Mouse (Mus musculus): ENCODE measurements around the gene Lipc. TPM values are rescaled to one million over a fixed set of nuclear protein-coding genes. Genes with fewer than 3 reads are reported as not detected.
A peak's percentile ranks its signal among the peaks of the same experiment; 100 is the strongest.
"Not testable (repeated sequence)": the region's sequence is repeated elsewhere in the genome, so short reads cannot be mapped to it uniquely, and the experiment has no call there.

Gene Lipc
- polyA plus RNA-seq, 1 experiment from 2014 or later: 0.35 TPM

GRCm38 (mm10) chr9:70853081-70853480 is 98.9 kb downstream of the Lipc start:
- H3K4me1 ChIP-seq: peaks cover 12% of the 10 kb centered on the region
- not testable (repeated sequence) for H3K36me3 ChIP-seq; H3K27ac ChIP-seq (replicated peaks); H3K9me3 ChIP-seq (replicated peaks); H3K9ac ChIP-seq (replicated peaks); ATAC-seq (ENCODE audit: low FRiP score); H3K4me2 ChIP-seq; H3K27me3 ChIP-seq (replicated peaks); H3K4me3 ChIP-seq (replicated peaks)
- 94% methylated on average over 15 of the region's 15 CpGs for WGBS

- Histone ChIP-seq H3K36me3 (no peaks in the 10 kb centered on the region), H3K27ac (replicated peaks) (peak overlapping the region; percentile 41; the same call in 1 of the 2 replicates), H3K4me3 (replicated peaks) (no peak overlapping the region), H3K4me1 (peaks cover 15% of the 10 kb centered on the region), H3K9me3 (replicated peaks) (no peaks in the 10 kb centered on the region), H3K4me2 (no peak overlapping the region), H3K27me3 (replicated peaks) (no peaks in the 10 kb centered on the region), H3K9ac (replicated peaks) (no peak overlapping the region)
- 54% methylated on average over 3 of the region's 3 CpGs for WGBS
- ATAC-seq (ENCODE audit: low FRiP score): peak; percentile 79
Observed at GRCm38 (mm10) chr9:70851533-70851932, 100.5 kb downstream of the Lipc start.

- H3K36me3 ChIP-seq: no peaks in the 10 kb centered on the region
- H3K9me3 ChIP-seq (replicated peaks): no peaks in the 10 kb centered on the region
- no peak overlapping the region for H3K4me2 ChIP-seq
- 71% methylated on average over 10 of the region's 10 CpGs for WGBS
- no peak for ATAC-seq (ENCODE audit: low FRiP score)
- H3K9ac ChIP-seq (replicated peaks): no peak overlapping the region
- H3K27ac ChIP-seq (replicated peaks): no peak overlapping the region
- no peaks in the 10 kb centered on the region for H3K27me3 ChIP-seq (replicated peaks)
- H3K4me3 ChIP-seq (replicated peaks): no peak overlapping the region
- H3K4me1 ChIP-seq: peaks cover 15% of the 10 kb centered on the region
Observed at GRCm38 (mm10) chr9:70848135-70848770, 103.8 kb downstream of the Lipc start.

GRCm38 (mm10) chr9:70847627-70848051 is 104.4 kb downstream of the Lipc start:
- Histone ChIP-seq H3K4me1 (peaks cover 15% of the 10 kb centered on the region), H3K4me2 (no peak overlapping the region; the same call in 1 of the 2 replicates), H3K27ac (replicated peaks) (peak overlapping the region; percentile 60), H3K4me3 (replicated peaks) (no peak overlapping the region), H3K27me3 (replicated peaks) (no peaks in the 10 kb centered on the region), H3K36me3 (no peaks in the 10 kb centered on the region), H3K9me3 (replicated peaks) (no peaks in the 10 kb centered on the region), H3K9ac (replicated peaks) (no peak overlapping the region)
- ATAC-seq (ENCODE audit: low FRiP score): no peak
- WGBS: 44% methylated on average over 8 of the region's 8 CpGs

- no peak for ATAC-seq (ENCODE audit: low FRiP score)
- Histone ChIP-seq H3K4me1 (peaks cover 13% of the 10 kb centered on the region; the same call in 1 of the 2 replicates), H3K4me3 (replicated peaks) (no peak overlapping the region), H3K36me3 (no peaks in the 10 kb centered on the region), H3K9ac (replicated peaks) (no peak overlapping the region), H3K27ac (replicated peaks) (no peak overlapping the region), H3K9me3 (replicated peaks) (no peaks in the 10 kb centered on the region), H3K27me3 (replicated peaks) (no peaks in the 10 kb centered on the region), H3K4me2 (no peak overlapping the region)
- WGBS: 92% methylated on average over 4 of the region's 4 CpGs
Observed at GRCm38 (mm10) chr9:70843270-70843669, 108.8 kb downstream of the Lipc start.

- peaks cover 9% of the 10 kb centered on the region; the same call in 1 of the 2 replicates for H3K4me1 ChIP-seq
- no peak overlapping the region for H3K9ac ChIP-seq (replicated peaks)
- no peaks in the 10 kb centered on the region for H3K9me3 ChIP-seq (replicated peaks)
- 95% methylated on average over 5 of the region's 6 CpGs for WGBS
- no peak overlapping the region for H3K4me2 ChIP-seq
- H3K27me3 ChIP-seq (replicated peaks): no peaks in the 10 kb centered on the region
- no peak for ATAC-seq (ENCODE audit: low FRiP score)
- no peak overlapping the region for H3K27ac ChIP-seq (replicated peaks)
- no peak overlapping the region for H3K4me3 ChIP-seq (replicated peaks)
- H3K36me3 ChIP-seq: no peaks in the 10 kb centered on the region
Observed at GRCm38 (mm10) chr9:70842300-70842941, 109.6 kb downstream of the Lipc start.

GRCm38 (mm10) chr9:70841426-70842215 is 110.4 kb downstream of the Lipc start:
- H3K4me2 ChIP-seq: no peak overlapping the region
- 0 out of 2 replicates have a peak overlapping the region, but pooled peaks have one; percentile 70 for H3K27ac ChIP-seq (replicated peaks)
- H3K27me3 ChIP-seq (replicated peaks): no peaks in the 10 kb centered on the region
- no peaks in the 10 kb centered on the region for H3K9me3 ChIP-seq (replicated peaks)
- WGBS: 89% methylated on average over 8 of the region's 8 CpGs
- H3K4me1 ChIP-seq: peaks cover 9% of the 10 kb centered on the region; the same call in 1 of the 2 replicates
- no peaks in the 10 kb centered on the region for H3K36me3 ChIP-seq
- H3K4me3 ChIP-seq (replicated peaks): no peak overlapping the region
- ATAC-seq (ENCODE audit: low FRiP score): no peak
- H3K9ac ChIP-seq (replicated peaks): no peak overlapping the region

GRCm38 (mm10) chr9:70840861-70841341 is 111.1 kb downstream of the Lipc start:
- H3K36me3 ChIP-seq: no peaks in the 10 kb centered on the region
- no peak overlapping the region for H3K4me2 ChIP-seq
- 51% methylated on average over 6 of the region's 6 CpGs for WGBS
- no peak overlapping the region for H3K4me3 ChIP-seq (replicated peaks)
- peaks cover 9% of the 10 kb centered on the region; the same call in 1 of the 2 replicates for H3K4me1 ChIP-seq
- no peaks in the 10 kb centered on the region for H3K27me3 ChIP-seq (replicated peaks)
- ATAC-seq (ENCODE audit: low FRiP score): no peak
- peak overlapping the region; percentile 70 for H3K27ac ChIP-seq (replicated peaks)
- H3K9ac ChIP-seq (replicated peaks): no peak overlapping the region
- no peaks in the 10 kb centered on the region for H3K9me3 ChIP-seq (replicated peaks)

- Histone ChIP-seq H3K4me2 (no peak overlapping the region), H3K27ac (replicated peaks) (no peak overlapping the region), H3K4me1 (peaks cover 9% of the 10 kb centered on the region; the same call in 1 of the 2 replicates), H3K9ac (replicated peaks) (no peak overlapping the region), H3K4me3 (replicated peaks) (no peak overlapping the region), H3K36me3 (no peaks in the 10 kb centered on the region), H3K9me3 (replicated peaks) (no peaks in the 10 kb centered on the region), H3K27me3 (replicated peaks) (no peaks in the 10 kb centered on the region)
- WGBS: 81% methylated on average over 9 of the region's 10 CpGs
- no peak for ATAC-seq (ENCODE audit: low FRiP score)
Observed at GRCm38 (mm10) chr9:70838132-70838911, 113.7 kb downstream of the Lipc start.

GRCm38 (mm10) chr9:70834730-70835154 is 117.3 kb downstream of the Lipc start:
- Histone ChIP-seq H3K9ac (replicated peaks) (no peak overlapping the region), H3K36me3 (no peaks in the 10 kb centered on the region), H3K4me3 (replicated peaks) (no peak overlapping the region), H3K4me1 (no peaks in the 10 kb centered on the region), H3K4me2 (no peak overlapping the region), H3K27me3 (replicated peaks) (no peaks in the 10 kb centered on the region), H3K27ac (replicated peaks) (peak overlapping the region; percentile 37; the same call in 1 of the 2 replicates), H3K9me3 (replicated peaks) (no peaks in the 10 kb centered on the region)
- no peak for ATAC-seq (ENCODE audit: low FRiP score)
- 41% methylated on average over 4 of the region's 4 CpGs for WGBS

- Histone ChIP-seq H3K27me3 (replicated peaks) (no peaks in the 10 kb centered on the region), H3K9ac (replicated peaks) (no peak overlapping the region), H3K36me3 (no peaks in the 10 kb centered on the region), H3K9me3 (replicated peaks) (no peaks in the 10 kb centered on the region), H3K27ac (replicated peaks) (peak overlapping the region; percentile 37; the same call in 1 of the 2 replicates), H3K4me3 (replicated peaks) (no peak overlapping the region), H3K4me2 (no peak overlapping the region), H3K4me1 (no peaks in the 10 kb centered on the region)
- no peak for ATAC-seq (ENCODE audit: low FRiP score)
- WGBS: 96% methylated on average over 3 of the region's 3 CpGs
Observed at GRCm38 (mm10) chr9:70834217-70834616, 117.8 kb downstream of the Lipc start.

Data from neural tube, embryonic 15.5 days (tissue).